Comparison of ENCODE assay signal across 14 mouse cellular contexts in genomic region chr11:114656994-114657644, GRCm38 (mm10). TPM values are rescaled to one million over a fixed set of nuclear protein-coding genes. Genes with fewer than 3 reads are reported as not detected.
DNase-seq lines count a peak whose midpoint lies in the region; ATAC-seq and TF ChIP-seq lines count a peak whose summit lies in the region.
"Had no signal": no experiment of that assay in that cellular context is flagged by ENCODE, and none has a peak within 500 bp of the region (broad histone marks: within the 10 kb centered on the region; RNA-seq: fewer than 3 reads in every experiment).

No protein-coding gene starts in this region.

- 0 out of 2 replicates have a peak overlapping the region, but pooled peaks have one; percentile 5 for H3K4me2 ChIP-seq in forebrain, embryonic 13.5 days
- no peak overlapping the region for H3K4me2 ChIP-seq in forebrain, embryonic 15.5 days (replicated peaks)
- peak overlapping the region; percentile 25 for H3K4me2 ChIP-seq in hindbrain, embryonic 14.5 days (replicated peaks)
- peak overlapping the region; percentile 23 for H3K4me2 ChIP-seq in midbrain, embryonic 15.5 days
- H3K4me2 ChIP-seq: heart, embryonic 12.5 days; liver, embryonic 12.5 days had no signal

- WGBS in forebrain, embryonic 13.5 days, result 56% methylated on average over 24 of the region's 27 CpGs
- WGBS in forebrain, embryonic 15.5 days, result 60% methylated on average over 27 of the region's 27 CpGs
- WGBS in hindbrain, embryonic 14.5 days, result 28% methylated on average over 27 of the region's 27 CpGs
- WGBS in midbrain, embryonic 15.5 days, result 35% methylated on average over 27 of the region's 27 CpGs

- intact Hi-C loops in left cerebral cortex, adult 2 months (cut with DNase I), result no loop called here

- peaks cover 14% of the 10 kb centered on the region for H3K27me3 ChIP-seq in forebrain, embryonic 13.5 days
- H3K27me3 ChIP-seq in forebrain, embryonic 15.5 days, result 0 out of 2 replicates have a peak, but pooled peaks cover 4% of the 10 kb centered on the region
- no peaks in the 10 kb centered on the region for H3K27me3 ChIP-seq in hindbrain, embryonic 14.5 days (ENCODE audit: control insufficient read depth, insufficient read depth, low read length)
- no peaks in the 10 kb centered on the region for H3K27me3 ChIP-seq in midbrain, embryonic 15.5 days (replicated peaks)

- H3K9me3 ChIP-seq in forebrain, embryonic 13.5 days (replicated peaks), result no peaks in the 10 kb centered on the region
- no peaks in the 10 kb centered on the region for H3K9me3 ChIP-seq in forebrain, embryonic 15.5 days
- H3K9me3 ChIP-seq in hindbrain, embryonic 14.5 days (ENCODE audit: control insufficient read depth, low read length), result no peaks in the 10 kb centered on the region
- H3K9me3 ChIP-seq in midbrain, embryonic 15.5 days, result no peaks in the 10 kb centered on the region
- H3K9me3 ChIP-seq: heart, embryonic 12.5 days; limb, embryonic 10.5 days; liver, embryonic 12.5 days; megakaryocyte, embryonic 14.5 days had no signal

- no peak for ATAC-seq in forebrain, embryonic 13.5 days
- ATAC-seq in forebrain, embryonic 15.5 days (replicated peaks), result no peak
- peak; percentile 50 for ATAC-seq in hindbrain, embryonic 14.5 days (ENCODE audit: low FRiP score)
- peak; percentile 67 for ATAC-seq in midbrain, embryonic 15.5 days (replicated peaks)
- ATAC-seq: intestine, postnatal 0 days; liver, embryonic 12.5 days had no signal

- DNase-seq in hindbrain, embryonic 14.5 days (ENCODE audit: low spot score), result no peak
- no peak for DNase-seq in spleen, postnatal 4 days (ENCODE audit: low spot score in 2 of 2)
- DNase-seq in cerebellum, adult 8-10 months, result no peak
- DNase-seq in left cerebral cortex, adult 2 months (ENCODE audit: extremely low spot score in 1 of 2, low spot score in 2 of 2), result no peak
- no peak for DNase-seq in right cerebral cortex, postnatal 10 days (ENCODE audit: low spot score in 2 of 2)
- DNase-seq: kidney, postnatal 14 days had no signal

- no peak overlapping the region for H3K4me3 ChIP-seq in forebrain, embryonic 13.5 days
- no peak overlapping the region for H3K4me3 ChIP-seq in forebrain, embryonic 15.5 days
- no peak overlapping the region for H3K4me3 ChIP-seq in hindbrain, embryonic 14.5 days (replicated peaks; ENCODE audit: low read length)
- no peak overlapping the region for H3K4me3 ChIP-seq in midbrain, embryonic 15.5 days
- H3K4me3 ChIP-seq in left cerebral cortex, adult 2 months, result no peak overlapping the region
- H3K4me3 ChIP-seq: heart, embryonic 12.5 days; limb, embryonic 10.5 days; liver, embryonic 12.5 days; megakaryocyte, embryonic 14.5 days had no signal

- H3K36me3 ChIP-seq in forebrain, embryonic 13.5 days (ENCODE audit: poor library complexity, severe bottlenecking), result no peaks in the 10 kb centered on the region
- H3K36me3 ChIP-seq in forebrain, embryonic 15.5 days, result no peaks in the 10 kb centered on the region
- no peaks in the 10 kb centered on the region for H3K36me3 ChIP-seq in hindbrain, embryonic 14.5 days (replicated peaks; ENCODE audit: control insufficient read depth, insufficient read depth)
- H3K36me3 ChIP-seq in midbrain, embryonic 15.5 days (replicated peaks), result no peaks in the 10 kb centered on the region
- H3K36me3 ChIP-seq: heart, embryonic 12.5 days; limb, embryonic 10.5 days; liver, embryonic 12.5 days had no signal

- no peak overlapping the region for H3K27ac ChIP-seq in forebrain, embryonic 13.5 days
- H3K27ac ChIP-seq in forebrain, embryonic 15.5 days (replicated peaks), result no peak overlapping the region
- peak overlapping the region; percentile 65 for H3K27ac ChIP-seq in hindbrain, embryonic 14.5 days
- peak overlapping the region; percentile 42; the same call in 1 of the 2 replicates for H3K27ac ChIP-seq in midbrain, embryonic 15.5 days
- H3K27ac ChIP-seq in left cerebral cortex, adult 2 months, result no peak overlapping the region
- H3K27ac ChIP-seq: limb, embryonic 10.5 days; liver, embryonic 12.5 days had no signal

- H3K4me1 ChIP-seq in forebrain, embryonic 13.5 days, result peaks cover 15% of the 10 kb centered on the region
- peaks cover 6% of the 10 kb centered on the region for H3K4me1 ChIP-seq in forebrain, embryonic 15.5 days
- H3K4me1 ChIP-seq in hindbrain, embryonic 14.5 days (replicated peaks; ENCODE audit: control insufficient read depth, insufficient read depth, low read length), result peaks cover 8% of the 10 kb centered on the region
- H3K4me1 ChIP-seq in midbrain, embryonic 15.5 days, result peaks cover 15% of the 10 kb centered on the region
- H3K4me1 ChIP-seq: heart, embryonic 12.5 days; limb, embryonic 10.5 days; liver, embryonic 12.5 days had no signal

- H3K9ac ChIP-seq in forebrain, embryonic 13.5 days, result no peak overlapping the region
- H3K9ac ChIP-seq in forebrain, embryonic 15.5 days (replicated peaks), result no peak overlapping the region
- peak overlapping the region; percentile 28; the same call in 1 of the 2 replicates for H3K9ac ChIP-seq in hindbrain, embryonic 14.5 days
- no peak overlapping the region for H3K9ac ChIP-seq in midbrain, embryonic 15.5 days
- H3K9ac ChIP-seq: heart, embryonic 12.5 days; liver, embryonic 12.5 days had no signal

- TF ChIP-seq CTCF in left cerebral cortex, adult 2 months (IDR thresholded peaks at IDR 0.05), result no peak

RNA-seq across cellular contexts. Expression of gene Rpl38, which starts 11.2 kb away (rescaled TPM):
- 911 and 1,077 TPM in 2 replicates for polyA plus RNA-seq in forebrain, embryonic 13.5 days (2015; fragmentation: Nextera tagmentation; extraction: Ambion mirVana)
- 787 and 864 TPM in 2 replicates for polyA plus RNA-seq in forebrain, embryonic 15.5 days (2015; fragmentation: Nextera tagmentation; extraction: Ambion mirVana)
- polyA plus RNA-seq in hindbrain, embryonic 14.5 days (2014; fragmentation: Nextera tagmentation; extraction: Ambion mirVana), result 694 and 869 TPM in 2 replicates
- 628 and 640 TPM in 2 replicates for polyA plus RNA-seq in midbrain, embryonic 15.5 days (2015; fragmentation: Nextera tagmentation; extraction: Ambion mirVana)
- 100 to 1,000 TPM; 817 to 866 TPM for total RNA-seq in left cerebral cortex, adult 2 months (2021)

RNA-seq across cellular contexts. Expression of gene Ttyh2, which starts 18.1 kb away (rescaled TPM):
- 21.6 and 22.3 TPM in 2 replicates for polyA plus RNA-seq in forebrain, embryonic 13.5 days (2015; fragmentation: Nextera tagmentation; extraction: Ambion mirVana)
- polyA plus RNA-seq in forebrain, embryonic 15.5 days (2015; fragmentation: Nextera tagmentation; extraction: Ambion mirVana), result 23.1 and 24.1 TPM in 2 replicates
- polyA plus RNA-seq in hindbrain, embryonic 14.5 days (2014; fragmentation: Nextera tagmentation; extraction: Ambion mirVana), result 32.0 and 35.1 TPM in 2 replicates
- 29.4 and 32.3 TPM in 2 replicates for polyA plus RNA-seq in midbrain, embryonic 15.5 days (2015; fragmentation: Nextera tagmentation; extraction: Ambion mirVana)
- 10 to 100 TPM; 18.5 to 18.6 TPM for total RNA-seq in left cerebral cortex, adult 2 months (2021)

Comparison
In these comparisons a context has a peak if more than half of its experiments do, and no peak if none do; other contexts are left out.
1. ATAC-seq: peak in hindbrain, embryonic 14.5 days (single experiment) and midbrain, embryonic 15.5 days (single experiment); none in forebrain, embryonic 13.5 days (single experiment) and forebrain, embryonic 15.5 days (single experiment).
2. H3K27ac ChIP-seq: peak in hindbrain, embryonic 14.5 days (single experiment) and midbrain, embryonic 15.5 days (single experiment); none in forebrain, embryonic 13.5 days (single experiment), forebrain, embryonic 15.5 days (single experiment) and left cerebral cortex, adult 2 months (single experiment).